Mouse (Mus musculus): ENCODE data around the gene Tnrc6c.

Gene Tnrc6c

GRCm38 (mm10) chr11:117653491-117654351 is at the start of gene Tnrc6c:
Gene Tnrc6c, plus strand, starts transcription at chr11:117654289.
- CTCF ChIA-PET, result interaction anchor here in 3 of 4 experiments (0.5 to 1.5 kb wide), 13 partner anchors 16 to 564 kb away, joined by 3 to 7 read pairs (median 3); no protein-coding TSS in a partner anchor
- POLR2A ChIA-PET, result interaction anchor here (0.5 to 7.2 kb wide), 226 partner anchors 7 to 1915 kb away, joined by 3 to 116 read pairs (median 5); partner anchors contain the start of genes Afmid (in 2 of the 4), Birc5 (in 2 of the 4), Socs3 (in 2 of the 4) and Tk1 (in 2 of the 4)

GRCm38 (mm10) chr11:117606137-117606536 is 48.0 kb upstream of the Tnrc6c start:
- CTCF ChIA-PET, result interaction anchor here (0.6 to 1.2 kb wide), 7 partner anchors 9 to 612 kb away, joined by 3 to 6 read pairs (median 3); no protein-coding TSS in a partner anchor

GRCm38 (mm10) chr11:117606605-117607203 is 47.4 kb upstream of the Tnrc6c start:
- ChIA-PET POLR2A (interaction anchor here (0.6 to 5.9 kb wide), 36 partner anchors 8 to 494 kb away, joined by 3 to 72 read pairs (median 4); partner anchors contain the start of gene Tnrc6c (in 3 of the 4)), CTCF (interaction anchor here (0.5 to 1.2 kb wide), 8 partner anchors 9 to 612 kb away, joined by 3 to 6 read pairs (median 3); no protein-coding TSS in a partner anchor)

More at GRCm38 (mm10) chr11:117606137-117606536, 48.0 kb upstream of the Tnrc6c start:
- POLR2A ChIA-PET, result interaction anchor here (0.6 to 5.9 kb wide), 31 partner anchors 7 to 990 kb away, joined by 3 to 72 read pairs (median 4); partner anchors contain the start of gene Tnrc6c (in 3 of the 4)

GRCm38 (mm10) chr11:117608141-117608789 is 45.8 kb upstream of the Tnrc6c start:
- CTCF ChIA-PET, result interaction anchor here in 1 of 4 experiments (1.0 kb wide), 1 partner anchor 82 kb away, joined by 3 read pairs; no protein-coding TSS in a partner anchor
- POLR2A ChIA-PET, result interaction anchor here in 3 of 4 experiments (0.6 to 5.9 kb wide), 13 partner anchors 10 to 197 kb away, joined by 3 to 72 read pairs (median 17); partner anchors contain the start of gene Tnrc6c (in 3 of the 3)

- CTCF ChIA-PET, result interaction anchor here in 1 of 4 experiments (1.1 kb wide), 1 partner anchor 11 kb away, joined by 3 read pairs; no protein-coding TSS in a partner anchor
These were observed 45.1 kb upstream of the Tnrc6c start for GRCm38 (mm10) chr11:117608976-117609375.

GRCm38 (mm10) chr11:117610589-117610988 is 43.5 kb upstream of the Tnrc6c start:
- ChIA-PET CTCF (interaction anchor here in 3 of 4 experiments (0.6 to 2.1 kb wide), 10 partner anchors 11 to 364 kb away, joined by 3 to 7 read pairs (median 3); no protein-coding TSS in a partner anchor), POLR2A (interaction anchor here in 3 of 4 experiments (0.6 to 4.6 kb wide), 32 partner anchors 8 to 365 kb away, joined by 3 to 72 read pairs (median 8); partner anchors contain the start of genes Tnrc6c (in 3 of the 3) and Gm11733 (in 1 of the 3))

More at GRCm38 (mm10) chr11:117608976-117609375, 45.1 kb upstream of the Tnrc6c start:
- POLR2A ChIA-PET, result interaction anchor here in 3 of 4 experiments (0.5 to 4.6 kb wide), 20 partner anchors 9 to 125 kb away, joined by 3 to 72 read pairs (median 6); partner anchors contain the start of gene Tnrc6c (in 3 of the 3)

GRCm38 (mm10) chr11:117611068-117611467 is 43.0 kb upstream of the Tnrc6c start:
- ChIA-PET POLR2A (interaction anchor here in 3 of 4 experiments (0.5 to 4.6 kb wide), 50 partner anchors 9 to 763 kb away, joined by 3 to 72 read pairs (median 4); partner anchors contain the start of genes Tnrc6c (in 3 of the 3) and Gm11733 (in 1 of the 3)), CTCF (interaction anchor here (0.5 to 2.1 kb wide), 15 partner anchors 12 to 488 kb away, joined by 3 to 11 read pairs (median 3); no protein-coding TSS in a partner anchor)

GRCm38 (mm10) chr11:117611860-117612259 is 42.2 kb upstream of the Tnrc6c start:
- CTCF ChIA-PET, result interaction anchor here in 3 of 4 experiments (0.5 to 2.1 kb wide), 14 partner anchors 13 to 452 kb away, joined by 3 to 14 read pairs (median 3); no protein-coding TSS in a partner anchor
- POLR2A ChIA-PET, result interaction anchor here (0.6 to 4.6 kb wide), 36 partner anchors 8 to 255 kb away, joined by 3 to 72 read pairs (median 6); partner anchors contain the start of gene Tnrc6c (in 3 of the 4)

- POLR2A ChIA-PET, result interaction anchor here in 2 of 4 experiments (1.0 to 4.6 kb wide), 11 partner anchors 11 to 198 kb away, joined by 4 to 72 read pairs (median 13); partner anchors contain the start of gene Tnrc6c (in 2 of the 2)
- CTCF ChIA-PET, result no interaction called here
These were observed 41.2 kb upstream of the Tnrc6c start for GRCm38 (mm10) chr11:117612885-117613284.

- CTCF ChIA-PET, result interaction anchor here in 2 of 4 experiments (0.9 to 1.1 kb wide), 2 partner anchors 216 to 225 kb away, joined by 3 read pairs; no protein-coding TSS in a partner anchor
- POLR2A ChIA-PET, result interaction anchor here (0.6 to 3.3 kb wide), 19 partner anchors 8 to 1797 kb away, joined by 3 to 19 read pairs (median 4); partner anchors contain the start of genes Tnrc6c (in 2 of the 4), Tmc6 (in 1 of the 4) and Tmc8 (in 1 of the 4)
These were observed 36.7 kb upstream of the Tnrc6c start for GRCm38 (mm10) chr11:117617368-117617908.

GRCm38 (mm10) chr11:117618214-117618613 is 35.9 kb upstream of the Tnrc6c start:
- CTCF ChIA-PET, result interaction anchor here in 2 of 4 experiments (0.6 to 1.1 kb wide), 3 partner anchors 16 to 1025 kb away, joined by 3 read pairs; no protein-coding TSS in a partner anchor
- POLR2A ChIA-PET, result interaction anchor here (0.7 to 3.3 kb wide), 20 partner anchors 8 to 1798 kb away, joined by 3 to 19 read pairs (median 3); partner anchors contain the start of genes Tnrc6c (in 2 of the 4), Tmc6 (in 1 of the 4) and Tmc8 (in 1 of the 4)

- POLR2A ChIA-PET, result interaction anchor here in 3 of 4 experiments (0.7 to 3.3 kb wide), 15 partner anchors 9 to 79 kb away, joined by 3 to 19 read pairs (median 4); partner anchors contain the start of gene Tnrc6c (in 1 of the 3)
- CTCF ChIA-PET, result interaction anchor here in 2 of 4 experiments (0.6 to 1.5 kb wide), 2 partner anchors 17 to 25 kb away, joined by 3 read pairs; no protein-coding TSS in a partner anchor
These were observed 35.3 kb upstream of the Tnrc6c start for GRCm38 (mm10) chr11:117618774-117619173.

GRCm38 (mm10) chr11:117619581-117619980 is 34.5 kb upstream of the Tnrc6c start:
- CTCF ChIA-PET, result interaction anchor here in 1 of 4 experiments (1.5 kb wide), 1 partner anchor 24 kb away, joined by 3 read pairs; no protein-coding TSS in a partner anchor
- POLR2A ChIA-PET, result interaction anchor here in 2 of 4 experiments (1.2 to 3.3 kb wide), 7 partner anchors 8 to 205 kb away, joined by 3 to 19 read pairs (median 4); no protein-coding TSS in a partner anchor

GRCm38 (mm10) chr11:117625196-117625595 is 28.9 kb upstream of the Tnrc6c start:
- ChIA-PET POLR2A (no interaction called here), CTCF (no interaction called here)

- ChIA-PET POLR2A (interaction anchor here in 3 of 4 experiments (0.6 to 3.7 kb wide), 13 partner anchors 9 to 104 kb away, joined by 3 to 34 read pairs (median 4); partner anchors contain the start of gene Tnrc6c (in 2 of the 3)), CTCF (no interaction called here)
These were observed 27.5 kb upstream of the Tnrc6c start for GRCm38 (mm10) chr11:117626557-117626956.

GRCm38 (mm10) chr11:117627060-117627562 is 27.0 kb upstream of the Tnrc6c start:
- POLR2A ChIA-PET, result interaction anchor here (0.6 to 3.7 kb wide), 26 partner anchors 9 to 846 kb away, joined by 3 to 34 read pairs (median 5); partner anchors contain the start of gene Tnrc6c (in 3 of the 4)
- CTCF ChIA-PET, result interaction anchor here in 1 of 4 experiments (1.5 kb wide), 1 partner anchor 15 kb away, joined by 6 read pairs; no protein-coding TSS in a partner anchor
